Mouse (Mus musculus) lung, postnatal 0 days (tissue): ENCODE measurements around the gene Amotl1. TPM values are rescaled to one million over a fixed set of nuclear protein-coding genes. Genes with fewer than 3 reads are reported as not detected.

Experiments used
- ATAC-seq: fragments of 200-750 bp; cut with Nextera tagmentation; 2 replicates; pipeline ENCODE4 v1.8.0; 2017; ENCODE audit warnings: moderate library complexity
- DNase-seq: peaks from one replicate; pipeline ENCODE4 v3.0.0-alpha.2; 2016; ENCODE audit warnings: low spot score
- H3K27ac ChIP-seq: fragments of 300-500 bp; sonication (generic); 2 replicates; pipeline ENCODE4 v1.5.1; 2014; ENCODE audit warnings: antibody characterized with exemption, mild to moderate bottlenecking, low read length, mixed read lengths
- H3K27me3 ChIP-seq: fragments of 300-500 bp; sonication (generic); replicated peaks from 2 replicates; pipeline ENCODE4 v1.6.1; 2014; ENCODE audit warnings: low read length, mixed read lengths; ENCODE audit not compliant: insufficient read depth
- H3K36me3 ChIP-seq: fragments of 300-500 bp; sonication (generic); 2 replicates; pipeline ENCODE4 v1.6.1; 2014; ENCODE audit warnings: low read length, mixed read lengths; ENCODE audit not compliant: insufficient read depth
- H3K4me1 ChIP-seq: fragments of 300-500 bp; sonication (generic); 2 replicates; pipeline ENCODE4 v1.6.1; 2014; ENCODE audit warnings: antibody characterized with exemption, low read depth, low read length, mixed read lengths; ENCODE audit not compliant: insufficient read depth
- H3K4me2 ChIP-seq: fragments of 300-500 bp; sonication (generic); replicated peaks from 2 replicates; pipeline ENCODE4 v1.6.1; 2014; ENCODE audit warnings: low read depth, mild to moderate bottlenecking, low read length, moderate library complexity, mixed read lengths
- H3K4me3 ChIP-seq: fragments of 300-500 bp; sonication (generic); 2 replicates; pipeline ENCODE4 v1.5.1; 2014; ENCODE audit warnings: low read depth, low read length
- H3K9ac ChIP-seq: fragments of 300-500 bp; sonication (generic); replicated peaks from 2 replicates; pipeline ENCODE4 v1.6.1; 2014; ENCODE audit warnings: low read depth, mild to moderate bottlenecking
- H3K9me3 ChIP-seq: fragments of 300-500 bp; sonication (generic); 2 replicates; pipeline ENCODE4 v1.6.1; 2016; ENCODE audit warnings: low read length, mixed read lengths
- CTCF ChIP-seq: IDR thresholded peaks from 2 replicates; pipeline ENCODE4 v1.5.1; 2016; ENCODE audit warnings: antibody characterized with exemption, mild to moderate bottlenecking
- EP300 ChIP-seq: IDR thresholded peaks from 2 replicates; pipeline ENCODE4 v1.6.1; 2016; ENCODE audit warnings: antibody characterized with exemption, mild to moderate bottlenecking, control low read depth
- WGBS: fragments of 180-500 bp; shearing (Covaris S2); extraction: QIAGEN DNeasy Blood & Tissue Kit; methylation state at CpG from one replicate; pipeline ENCODE4 v1.1.7; 2014; 5-methylcytosine and 5-hydroxymethylcytosine counted together
- polyA plus RNA-seq: library from polyadenylated mRNA; unstranded; fragments of >200 nt; fragmentation: Nextera tagmentation; extraction: Ambion mirVana; gene quantifications from 2 replicates; pipeline ENCODE4 v1.2.1, GENCODE M21; 2015

The Amotl1 gene
- polyA plus RNA-seq: 12.9 and 14.3 TPM in 2 replicates

DNA sequence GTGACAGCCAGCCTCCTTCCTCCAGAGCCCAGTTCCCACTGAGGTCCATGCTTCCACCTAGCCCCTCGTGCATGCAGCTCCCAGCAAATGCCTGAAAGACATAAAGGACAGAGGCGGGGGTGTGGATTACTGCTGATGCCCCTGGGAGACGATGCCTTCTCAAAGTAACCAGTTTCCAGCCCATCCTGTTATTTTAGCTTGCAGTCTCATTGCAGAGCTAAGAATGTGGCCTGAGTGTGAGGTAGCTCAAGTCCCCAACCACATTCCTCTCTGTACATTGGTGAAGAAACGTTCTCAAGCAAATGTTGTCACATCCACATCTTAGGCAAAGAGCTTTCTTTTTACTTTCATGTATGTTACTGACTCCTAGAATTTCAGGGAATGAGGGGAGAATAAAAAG, at the start of gene Amotl1:
Gene Amotl1, minus strand, starts transcription at position 101 of the 400 bp plus-strand sequence.
- no peak for TF ChIP-seq EP300
- TF ChIP-seq CTCF: no peak
- no peak for ATAC-seq
- no peak for DNase-seq
- H3K27me3 ChIP-seq: no peaks in the 10 kb centered on the region
- no peak within 1 kb of the TSS for H3K27ac ChIP-seq
- H3K4me1 ChIP-seq: no peaks in the 10 kb centered on the region; the same call in 1 of the 2 replicates
- H3K4me3 ChIP-seq: no peak within 1 kb of the TSS
- no peak within 1 kb of the TSS for H3K4me2 ChIP-seq
- WGBS: 55% methylated on average over 4 of the region's 4 CpGs
- no peak within 1 kb of the TSS for H3K9ac ChIP-seq
- no peaks in the 10 kb centered on the region for H3K9me3 ChIP-seq
- H3K36me3 ChIP-seq: no peaks in the 10 kb centered on the region

DNA sequence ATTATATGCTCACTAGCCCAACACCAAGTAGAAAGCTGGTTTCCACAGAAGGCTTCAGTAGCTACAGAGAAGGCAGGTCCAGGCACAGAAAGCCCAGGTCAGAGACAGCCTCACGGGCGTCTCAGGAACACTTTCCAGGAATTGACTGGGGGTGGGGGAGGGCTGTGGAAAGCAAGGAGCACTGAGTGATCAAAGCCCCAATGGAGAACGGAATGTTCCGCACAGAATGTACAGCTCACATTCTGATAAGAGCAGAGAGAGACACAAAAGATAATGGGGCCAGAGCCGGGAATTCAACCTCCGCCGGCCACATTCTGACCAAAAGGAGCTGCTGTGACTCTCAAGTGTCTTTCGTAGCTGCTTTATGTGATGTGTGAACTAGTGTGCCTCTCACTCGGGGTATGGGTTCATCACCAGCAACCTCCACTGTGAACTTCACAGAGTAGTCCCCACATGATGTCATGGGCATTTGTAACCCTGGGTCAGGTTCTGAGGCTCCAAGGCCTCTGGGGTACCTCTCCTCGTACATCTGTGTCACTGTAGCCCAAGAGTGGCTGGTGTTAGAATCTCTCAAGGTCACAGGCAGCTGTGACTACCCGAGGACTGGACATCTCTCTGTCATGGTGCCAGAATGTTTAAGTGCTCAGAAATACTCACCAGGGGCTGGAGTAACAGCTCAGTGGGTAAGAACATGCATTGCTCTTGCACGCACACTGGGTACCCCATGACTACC, 44.7 kb upstream of the Amotl1 start:
- Histone ChIP-seq H3K36me3 (no peaks in the 10 kb centered on the region), H3K4me3 (no peak overlapping the region), H3K4me1 (peaks cover 4% of the 10 kb centered on the region; the same call in 1 of the 2 replicates), H3K9me3 (no peaks in the 10 kb centered on the region), H3K27ac (no peak overlapping the region), H3K4me2 (no peak overlapping the region), H3K27me3 (no peaks in the 10 kb centered on the region), H3K9ac (no peak overlapping the region)
- peak; percentile 92 for ATAC-seq
- peak; percentile 64 for DNase-seq
- WGBS: 38% methylated on average over 12 of the region's 12 CpGs
- no peak for TF ChIP-seq CTCF
- peak; percentile 99 for TF ChIP-seq EP300

DNA sequence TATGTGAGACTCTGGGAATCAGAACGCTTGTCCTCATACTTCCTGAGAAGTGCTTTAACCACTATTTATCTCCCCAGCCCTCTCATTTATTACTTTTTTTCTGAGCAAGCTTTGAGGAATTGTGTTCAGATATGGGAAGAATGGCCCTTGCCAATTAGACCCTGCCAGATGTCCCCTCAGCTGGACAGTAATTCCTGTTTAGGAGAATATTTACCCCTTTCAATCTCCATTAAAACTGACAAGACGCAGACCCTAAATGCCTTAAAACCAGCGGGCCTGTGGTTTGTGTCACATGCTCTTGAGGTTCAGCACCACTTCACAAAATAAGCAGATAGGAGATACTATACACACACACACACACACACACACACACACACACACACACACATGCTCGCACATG, 39.5 kb upstream of the Amotl1 start:
- Histone ChIP-seq H3K27me3 (no peaks in the 10 kb centered on the region), H3K4me2 (no peak overlapping the region), H3K9ac (no peak overlapping the region), H3K9me3 (no peaks in the 10 kb centered on the region), H3K36me3 (no peaks in the 10 kb centered on the region), H3K4me3 (no peak overlapping the region), H3K27ac (no peak overlapping the region), H3K4me1 (no peaks in the 10 kb centered on the region)
- WGBS: 62% methylated on average over 4 of the region's 4 CpGs
- ATAC-seq (no peak), DNase-seq (no peak)
- TF ChIP-seq CTCF (no peak), EP300 (no peak)

GRCm38 (mm10) chr9:14682741-14683140, 37.9 kb upstream of the Amotl1 start:
- DNase-seq (no peak), ATAC-seq (no peak)
- Histone ChIP-seq H3K9ac (no peak overlapping the region), H3K4me3 (no peak overlapping the region), H3K4me1 (no peaks in the 10 kb centered on the region), H3K4me2 (no peak overlapping the region), H3K27me3 (no peaks in the 10 kb centered on the region), H3K27ac (no peak overlapping the region), H3K9me3 (no peaks in the 10 kb centered on the region), H3K36me3 (no peaks in the 10 kb centered on the region)
- no peak for TF ChIP-seq CTCF
- TF ChIP-seq EP300: no peak

DNA sequence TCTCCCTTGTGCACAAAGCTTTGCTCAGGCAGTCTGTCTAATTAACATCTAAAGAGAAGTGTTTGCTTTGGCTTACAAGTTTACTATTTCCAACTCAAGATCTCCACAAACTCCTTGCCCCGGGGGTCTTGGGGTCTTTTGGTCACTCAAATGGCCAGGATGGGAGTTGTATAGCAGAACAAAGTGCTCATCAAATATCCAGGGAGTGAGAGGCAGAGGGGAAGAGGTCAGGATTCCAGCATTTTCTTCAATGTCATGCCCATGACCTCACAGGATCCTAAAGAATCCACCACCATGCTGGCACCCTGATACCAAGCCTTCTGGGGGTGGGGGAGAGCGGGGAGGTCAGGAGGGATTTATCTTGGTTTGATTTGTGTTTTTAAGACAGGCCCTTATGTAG, 35.7 kb upstream of the Amotl1 start:
- no peak for TF ChIP-seq EP300
- TF ChIP-seq CTCF: no peak
- no peak overlapping the region for H3K27ac ChIP-seq

DNA sequence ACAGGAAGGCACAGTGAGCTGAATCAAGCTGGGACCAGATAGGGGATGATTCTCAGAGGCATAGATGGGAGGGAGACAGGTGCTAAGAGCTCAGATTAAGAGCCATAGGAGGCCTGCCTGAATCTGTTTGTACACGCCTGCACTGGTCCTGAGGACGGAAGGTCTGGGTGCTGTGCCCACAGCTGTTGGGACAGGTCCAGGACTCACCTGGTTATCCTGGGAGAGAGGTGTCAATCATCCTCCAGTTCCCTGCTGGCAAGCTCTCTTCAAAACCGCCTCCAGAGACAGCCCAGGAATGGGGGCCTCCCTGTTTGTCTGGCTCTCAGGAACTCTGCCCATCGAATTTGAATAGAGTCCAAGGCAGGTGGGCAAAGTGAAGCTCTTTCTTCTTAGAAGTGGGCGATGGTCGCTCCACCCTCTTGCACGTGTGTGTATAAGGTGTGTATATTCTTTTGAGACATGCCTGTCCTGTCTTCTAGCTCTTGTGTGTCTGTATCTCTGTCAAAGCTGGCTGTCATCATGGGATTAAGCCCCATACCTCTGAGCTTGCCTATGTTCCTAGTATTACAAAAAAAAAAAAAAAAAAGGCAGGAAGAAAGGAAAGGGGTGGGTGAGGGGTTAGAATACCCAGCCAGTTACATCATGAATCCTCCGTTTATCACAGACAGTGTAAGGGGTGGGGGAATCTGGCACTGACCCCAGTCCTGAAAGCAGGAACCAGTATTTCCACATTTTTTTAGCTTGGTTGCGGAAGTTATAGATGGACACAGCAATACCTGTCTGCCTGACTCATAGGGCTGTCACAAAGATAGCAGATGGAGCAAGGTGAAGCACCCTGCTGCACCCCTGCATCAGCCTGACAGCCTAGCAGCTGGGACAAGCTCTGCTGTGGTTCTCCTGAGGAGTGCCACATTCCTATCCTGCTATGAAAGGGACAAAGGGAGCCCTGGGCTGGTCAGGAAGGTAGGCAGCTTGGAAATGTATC, 31.1 kb upstream of the Amotl1 start:
- no peak overlapping the region for H3K4me2 ChIP-seq
- peak overlapping the region; percentile 43; the same call in 1 of the 2 replicates for H3K27ac ChIP-seq
- ATAC-seq: peak; percentile 91
- H3K9ac ChIP-seq: no peak overlapping the region
- no peak overlapping the region for H3K4me3 ChIP-seq
- peak; percentile 75 for DNase-seq
- no peaks in the 10 kb centered on the region for H3K36me3 ChIP-seq
- WGBS: 30% methylated on average over 9 of the region's 9 CpGs
- H3K9me3 ChIP-seq: no peaks in the 10 kb centered on the region
- H3K27me3 ChIP-seq: no peaks in the 10 kb centered on the region
- TF ChIP-seq CTCF: no peak
- TF ChIP-seq EP300: peak; percentile 96
- H3K4me1 ChIP-seq: no peaks in the 10 kb centered on the region

More for the DNA sequence above, 35.7 kb upstream of the Amotl1 start:
- H3K27me3 ChIP-seq: no peaks in the 10 kb centered on the region
- no peaks in the 10 kb centered on the region for H3K36me3 ChIP-seq
- H3K9ac ChIP-seq: no peak overlapping the region
- no peaks in the 10 kb centered on the region for H3K9me3 ChIP-seq
- H3K4me3 ChIP-seq: no peak overlapping the region
- no peak overlapping the region for H3K4me2 ChIP-seq
- DNase-seq (no peak), ATAC-seq (no peak)
- WGBS: 51% methylated on average over 2 of the region's 2 CpGs
- H3K4me1 ChIP-seq: no peaks in the 10 kb centered on the region
